Mouse (Mus musculus) bone marrow macrophage, adult 2 months (primary cell): ENCODE measurements around the gene Gm45837. TPM values are rescaled to one million over a fixed set of nuclear protein-coding genes. Genes with fewer than 3 reads are reported as not detected.
A peak's percentile ranks its signal among the peaks of the same experiment; 100 is the strongest.

Source experiments
- H3K27ac ChIP-seq: 2 replicates; pipeline ENCODE4 v1.5.1; 2012; ENCODE audit warnings: low read depth, low read length; ENCODE audit not compliant: insufficient read depth
- H3K4me1 ChIP-seq: 2 replicates; pipeline ENCODE4 v1.6.1; 2012; ENCODE audit warnings: low read length; ENCODE audit not compliant: control insufficient read depth, insufficient read depth
- H3K4me3 ChIP-seq: 2 replicates; pipeline ENCODE4 v1.5.1; 2012; ENCODE audit warnings: mild to moderate bottlenecking, low read length, moderate library complexity; ENCODE audit not compliant: insufficient read depth
- CTCF ChIP-seq: IDR thresholded peaks from 2 replicates; pipeline ENCODE4 v1.5.1; 2012; ENCODE audit warnings: low read depth, mild to moderate bottlenecking, low read length, moderate library complexity
- POLR2A ChIP-seq: IDR thresholded peaks from 2 replicates; pipeline ENCODE4 v1.6.1; 2012; ENCODE audit warnings: mild to moderate bottlenecking, low read depth, low read length, borderline replicate concordance
- polyA plus RNA-seq: library from polyadenylated mRNA; stranded (reverse); fragments of >200 nt; gene quantifications from 2 replicates; pipeline ENCODE4 v1.2.4, GENCODE M21; 2012; ENCODE audit not compliant: missing spikeins, insufficient read depth, insufficient read length

Gene Gm45837
- polyA plus RNA-seq, 1 experiment, result 11.2 TPM

DNA sequence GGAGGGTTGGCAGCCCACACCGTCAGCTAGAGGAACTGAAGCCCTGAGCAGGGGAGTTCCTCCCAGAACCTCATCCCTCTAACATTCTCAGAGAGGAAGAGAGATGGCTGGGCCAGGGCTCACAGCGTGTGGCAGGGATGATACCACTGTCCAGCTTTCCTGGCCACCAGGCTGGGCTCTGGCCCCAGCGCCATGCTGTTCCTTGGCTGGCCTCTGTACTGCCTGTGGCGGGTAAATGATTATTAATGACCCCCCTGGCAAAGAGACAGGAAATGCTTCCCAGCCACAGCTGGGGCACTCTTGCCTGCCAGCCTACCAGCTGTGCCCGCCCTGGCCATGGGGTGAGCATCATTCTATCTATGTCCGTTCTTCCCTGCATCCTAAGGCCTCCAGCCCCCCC is 44.5 kb downstream of the Gm45837 start:
- Histone ChIP-seq H3K4me1 (peaks cover 39% of the 10 kb centered on the region), H3K27ac (peak overlapping the region; percentile 50), H3K4me3 (no peak overlapping the region)
- TF ChIP-seq POLR2A (no peak), CTCF (no peak)

DNA sequence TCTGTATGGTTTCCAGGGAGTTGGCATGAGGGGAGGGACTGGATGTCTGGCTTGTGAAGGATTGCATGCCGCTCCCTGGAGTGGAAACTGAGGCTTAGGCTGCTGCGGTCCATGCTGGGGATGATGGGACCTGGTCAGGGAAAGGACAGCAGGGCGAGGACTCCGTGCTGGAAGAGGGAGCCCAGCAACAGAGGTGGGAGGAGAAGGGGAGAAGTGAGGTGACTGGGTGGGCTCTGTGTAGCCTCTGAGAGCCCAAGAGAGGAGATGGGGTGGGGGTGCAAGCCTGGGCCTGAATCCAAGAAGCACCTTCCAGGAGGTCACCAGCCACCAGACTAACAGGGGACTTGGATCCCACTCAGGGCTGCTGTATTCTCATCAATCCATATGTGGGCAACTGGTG is 45.6 kb downstream of the Gm45837 start:
- no peak for TF ChIP-seq CTCF
- no peak for TF ChIP-seq POLR2A
- Histone ChIP-seq H3K4me3 (no peak overlapping the region), H3K27ac (no peak overlapping the region), H3K4me1 (peaks cover 39% of the 10 kb centered on the region)

DNA sequence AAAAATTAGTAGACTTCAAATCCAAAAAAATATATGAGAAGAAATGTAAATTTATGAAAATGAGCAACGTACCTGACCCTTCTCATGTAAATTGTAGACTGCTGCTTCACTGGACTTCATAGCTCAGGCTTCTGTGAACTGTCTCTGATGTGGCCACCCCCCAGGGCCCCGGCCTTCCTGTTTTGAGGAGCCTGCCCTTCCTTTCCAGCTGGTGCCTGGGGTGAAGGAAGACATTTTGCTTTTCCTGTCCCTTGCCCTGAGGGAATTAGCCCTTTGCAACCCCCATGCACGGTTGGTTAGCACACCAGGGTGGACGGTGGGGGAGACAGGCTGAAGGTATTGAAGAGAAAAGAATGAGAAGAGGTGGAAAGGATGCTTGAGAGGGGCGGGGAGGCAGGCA is 46.1 kb downstream of the Gm45837 start:
- H3K4me1 ChIP-seq, result peaks cover 39% of the 10 kb centered on the region
- no peak for TF ChIP-seq POLR2A
- H3K4me3 ChIP-seq, result no peak overlapping the region
- H3K27ac ChIP-seq, result no peak overlapping the region

DNA sequence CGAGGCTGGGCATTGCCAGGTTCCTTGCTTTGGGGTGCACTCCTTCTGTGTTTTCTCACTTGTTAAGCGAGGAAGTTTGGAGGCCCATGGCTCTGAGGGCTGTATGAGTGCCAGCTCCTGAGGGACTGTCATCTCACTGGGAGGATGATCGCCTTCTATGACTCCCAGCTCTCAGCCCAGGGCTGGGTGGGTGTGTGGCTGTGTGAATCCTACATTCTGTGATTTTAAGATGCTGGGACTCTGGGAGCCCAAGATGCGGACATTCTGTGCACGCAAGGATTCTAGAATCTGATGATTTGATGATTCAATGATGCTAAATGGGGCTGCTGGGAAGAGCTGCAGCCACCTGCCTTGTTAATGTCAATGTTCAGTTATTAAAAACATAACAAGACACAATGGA is 46.6 kb downstream of the Gm45837 start:
- no peak overlapping the region for H3K27ac ChIP-seq
- H3K4me1 ChIP-seq, result peaks cover 39% of the 10 kb centered on the region
- no peak overlapping the region for H3K4me3 ChIP-seq
- TF ChIP-seq POLR2A (no peak), CTCF (no peak)

DNA sequence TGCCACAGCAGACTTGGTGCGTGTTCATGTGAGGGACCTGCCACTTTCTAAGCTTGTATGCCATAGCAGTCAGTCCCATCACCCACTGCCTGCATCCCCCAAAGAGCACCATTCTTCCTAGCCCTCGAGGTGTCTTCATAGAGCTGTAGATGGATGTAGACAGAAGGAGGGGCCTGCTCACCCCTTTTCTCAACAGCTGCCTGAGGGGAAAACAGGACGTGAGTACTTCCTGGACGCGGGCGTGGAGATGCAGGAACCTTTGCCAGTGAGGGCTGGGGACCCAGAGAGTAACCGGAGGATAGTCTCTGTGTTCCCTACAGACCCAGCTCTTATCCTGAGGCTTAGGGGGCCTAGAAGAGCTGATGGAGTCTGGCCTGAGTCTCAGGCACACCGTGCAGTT is 47.1 kb downstream of the Gm45837 start:
- Histone ChIP-seq H3K4me1 (peaks cover 39% of the 10 kb centered on the region), H3K4me3 (no peak overlapping the region), H3K27ac (no peak overlapping the region)
- TF ChIP-seq POLR2A, result no peak
- no peak for TF ChIP-seq CTCF

DNA sequence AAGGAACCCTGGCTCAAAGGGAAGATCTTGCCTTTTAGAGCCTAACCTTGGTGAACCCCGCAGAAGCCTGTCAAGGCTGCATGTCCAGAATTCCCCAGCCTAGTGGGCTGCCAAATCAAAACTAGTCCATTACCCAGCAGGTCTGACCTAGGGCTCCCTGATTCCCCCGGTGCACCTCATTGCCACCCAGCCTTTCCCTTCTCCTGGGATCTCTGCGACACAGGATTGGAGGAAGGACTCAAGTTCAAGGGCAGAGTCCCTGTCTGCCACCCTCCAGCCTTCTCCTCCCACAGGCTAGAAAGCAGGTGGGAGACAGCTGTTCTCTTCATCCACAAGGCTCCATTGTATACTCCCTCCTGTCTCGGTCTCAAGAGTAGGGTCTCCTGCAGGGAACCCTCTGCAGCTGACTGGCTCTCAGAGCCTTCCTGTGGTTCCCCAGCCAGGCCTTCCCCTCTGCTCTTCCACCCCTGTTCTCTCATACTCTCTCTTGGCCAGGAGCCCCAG is 47.6 kb downstream of the Gm45837 start:
- TF ChIP-seq POLR2A, result no peak
- H3K27ac ChIP-seq, result no peak overlapping the region
- H3K4me3 ChIP-seq, result no peak overlapping the region
- peaks cover 39% of the 10 kb centered on the region for H3K4me1 ChIP-seq

DNA sequence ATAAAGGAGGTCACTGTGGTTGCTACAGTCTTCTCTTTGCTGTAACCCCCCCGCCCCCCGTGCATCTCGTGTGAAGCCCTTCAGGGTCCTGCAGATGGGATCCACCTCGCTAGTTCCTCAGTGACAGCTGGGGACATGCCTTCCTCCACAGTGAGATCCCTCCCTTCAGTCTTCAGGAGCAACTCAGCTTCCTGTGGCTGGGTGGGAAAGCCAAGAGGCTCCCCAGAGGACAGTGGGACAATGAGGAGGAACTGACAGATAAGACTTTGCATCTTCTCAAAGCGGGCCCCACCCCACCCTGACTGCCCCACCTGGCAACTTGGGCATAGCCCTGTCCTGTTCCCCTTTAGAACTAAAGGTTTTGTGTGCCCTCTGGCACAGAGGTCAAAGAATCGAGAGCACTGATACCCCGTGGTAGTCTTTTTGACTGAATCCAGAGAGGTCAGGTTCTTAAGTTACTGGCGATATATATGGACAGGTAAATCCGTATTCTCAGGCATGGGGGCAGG is 48.7 kb downstream of the Gm45837 start:
- TF ChIP-seq CTCF (no peak), POLR2A (no peak)
- Histone ChIP-seq H3K4me1 (peaks cover 32% of the 10 kb centered on the region), H3K4me3 (no peak overlapping the region), H3K27ac (no peak overlapping the region)

DNA sequence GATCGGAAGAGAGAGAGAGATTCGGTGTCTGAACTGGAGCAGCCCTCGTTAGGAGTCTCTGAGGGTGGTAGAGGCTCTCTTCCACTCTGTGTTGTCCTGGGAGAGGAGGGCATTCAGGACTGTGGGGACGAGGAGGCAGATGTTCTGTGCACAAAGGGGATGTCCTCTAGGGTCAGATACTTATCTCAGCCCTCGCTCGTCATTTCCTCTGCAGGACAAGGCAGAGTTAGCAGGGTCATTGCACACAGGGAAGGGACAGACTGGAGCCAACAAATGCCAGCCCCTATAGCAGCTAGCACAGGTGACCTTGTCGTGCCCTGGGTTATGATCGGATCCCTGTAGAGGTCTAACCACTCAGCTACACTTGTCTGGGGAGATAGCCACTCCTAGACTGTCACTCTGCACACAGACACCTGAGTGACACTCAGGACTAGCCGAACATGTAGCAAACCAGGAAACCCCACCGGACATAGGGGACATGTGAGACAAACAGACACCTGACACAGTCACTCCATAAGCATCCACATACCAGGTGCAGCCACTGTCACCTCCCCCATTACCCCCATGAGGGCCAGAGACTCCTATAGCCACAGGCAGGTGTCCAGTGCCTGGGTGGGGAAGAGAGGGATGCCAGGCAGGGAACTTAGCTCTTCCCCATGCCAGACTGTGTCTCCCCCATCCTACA is 49.4 kb downstream of the Gm45837 start:
- TF ChIP-seq POLR2A (no peak), CTCF (no peak)

DNA sequence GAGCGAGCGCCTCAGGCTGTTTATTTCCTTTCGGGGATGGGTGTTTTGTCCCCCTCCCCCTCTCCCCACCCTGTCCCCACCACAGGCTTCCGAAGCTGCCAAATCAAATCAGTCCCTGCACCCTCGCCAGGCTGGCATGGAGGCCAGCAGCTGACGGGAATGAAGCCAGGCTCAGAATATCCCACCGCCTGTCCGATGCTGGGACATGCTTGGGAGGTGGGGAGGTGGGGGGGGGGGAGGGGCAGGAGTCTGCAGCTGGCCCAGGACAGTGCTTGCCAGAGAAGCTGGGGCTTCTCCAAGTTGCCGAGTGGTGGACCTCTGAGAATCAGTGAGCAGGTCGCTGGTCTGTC is 49.9 kb downstream of the Gm45837 start:
- TF ChIP-seq CTCF (no peak), POLR2A (no peak)
- Histone ChIP-seq H3K27ac (no peak overlapping the region), H3K4me1 (peaks cover 26% of the 10 kb centered on the region), H3K4me3 (no peak overlapping the region)

More for the DNA sequence above, 49.4 kb downstream of the Gm45837 start:
- Histone ChIP-seq H3K4me1 (peaks cover 26% of the 10 kb centered on the region), H3K27ac (no peak overlapping the region), H3K4me3 (no peak overlapping the region)

DNA sequence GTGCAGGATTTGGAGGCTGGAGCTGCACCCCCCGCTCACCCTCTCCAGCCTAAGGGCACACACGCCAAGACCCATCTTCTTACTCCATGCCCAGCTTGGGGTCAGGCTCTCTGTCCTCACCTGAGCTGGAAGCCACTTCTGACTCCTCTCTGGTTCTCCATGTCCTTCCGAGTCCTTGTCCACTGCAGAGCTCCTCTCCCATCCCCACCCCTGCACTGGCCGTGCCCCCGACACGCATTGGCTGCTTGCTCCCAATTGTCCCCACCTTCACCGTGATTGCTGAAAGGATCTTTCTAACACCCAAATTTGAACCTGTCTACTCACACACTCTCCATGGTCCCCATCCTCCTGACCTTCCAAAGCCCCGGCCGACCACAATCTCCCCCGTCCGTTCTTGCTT is 50.9 kb downstream of the Gm45837 start:
- Histone ChIP-seq H3K27ac (no peak overlapping the region), H3K4me1 (peaks cover 27% of the 10 kb centered on the region), H3K4me3 (no peak overlapping the region)
- TF ChIP-seq CTCF, result no peak
- no peak for TF ChIP-seq POLR2A
